7 mouse cellular contexts compared by ENCODE assay signal in genomic region chrX:73096941-73097508, GRCm38 (mm10). TPM values are rescaled to one million over a fixed set of nuclear protein-coding genes. Genes with fewer than 3 reads are reported as not detected.
A peak's percentile ranks its signal among the peaks of the same experiment; 100 is the strongest.
DNase-seq lines count a peak whose midpoint lies in the region; ATAC-seq and TF ChIP-seq lines count a peak whose summit lies in the region.
"Not testable (repeated sequence)": the region's sequence is repeated elsewhere in the genome, so short reads cannot be mapped to it uniquely, and the experiment has no call there.

Gene Xlr3a, minus strand, starts transcription at chrX:73097095.

- TF ChIP-seq POLR2A in kidney, adult 2 months (IDR thresholded peaks at IDR 0.05; ENCODE audit: low read depth, low read length): not testable (repeated sequence)

- not testable (repeated sequence) for H3K27ac ChIP-seq in embryonic facial prominence, embryonic 10.5 days (replicated peaks); kidney, adult 2 months (ENCODE audit: insufficient read depth, low read depth, low read length); midbrain, embryonic 14.5 days (replicated peaks; ENCODE audit: low read depth, low read length); stomach, postnatal 0 days (replicated peaks)

- H3K4me2 ChIP-seq in midbrain, embryonic 14.5 days (ENCODE audit: low read length); stomach, postnatal 0 days (replicated peaks; ENCODE audit: low read depth): not testable (repeated sequence)

- not testable (repeated sequence) for H3K4me3 ChIP-seq in embryonic facial prominence, embryonic 10.5 days; kidney, adult 2 months (ENCODE audit: insufficient read depth, low read depth, low read length); midbrain, embryonic 14.5 days (replicated peaks; ENCODE audit: low read depth, low read length); stomach, postnatal 0 days (ENCODE audit: low read depth, low read length)

- not testable (repeated sequence) for H3K9me3 ChIP-seq in embryonic facial prominence, embryonic 10.5 days; midbrain, embryonic 14.5 days (ENCODE audit: control insufficient read depth, low read length); stomach, postnatal 0 days (ENCODE audit: control insufficient read depth, low read length)

- H3K27me3 ChIP-seq in embryonic facial prominence, embryonic 10.5 days (replicated peaks; ENCODE audit: low read depth, poor library complexity, severe bottlenecking); kidney, adult 2 months (replicated peaks; ENCODE audit: control insufficient read depth, insufficient read depth, low read length); midbrain, embryonic 14.5 days (ENCODE audit: control insufficient read depth, insufficient read depth, low read length); stomach, postnatal 0 days (ENCODE audit: control insufficient read depth, insufficient read depth, low read length): not testable (repeated sequence)

- not testable (repeated sequence) for TF ChIP-seq CTCF in kidney, adult 2 months (conservative IDR thresholded peaks at IDR 0.05; ENCODE audit: insufficient read depth, insufficient read length, low read depth, low read length); stomach, postnatal 0 days (IDR thresholded peaks at IDR 0.05; ENCODE audit: low read depth)

- not testable (repeated sequence) for ATAC-seq in midbrain, embryonic 14.5 days (ENCODE audit: low FRiP score, low TSS enrichment); stomach, postnatal 0 days (ENCODE audit: low FRiP score, low TSS enrichment)

- H3K4me1 ChIP-seq in embryonic facial prominence, embryonic 10.5 days; kidney, adult 2 months (ENCODE audit: control insufficient read depth, insufficient read depth, low read length); midbrain, embryonic 14.5 days (ENCODE audit: control insufficient read depth, insufficient read depth, low read length); stomach, postnatal 0 days (replicated peaks; ENCODE audit: control insufficient read depth, insufficient read depth): not testable (repeated sequence)

- not testable (repeated sequence) for H3K36me3 ChIP-seq in embryonic facial prominence, embryonic 10.5 days (replicated peaks); kidney, adult 2 months (ENCODE audit: control insufficient read depth, insufficient read depth, low read length); midbrain, embryonic 14.5 days (ENCODE audit: control insufficient read depth, insufficient read depth, low read length); stomach, postnatal 0 days (ENCODE audit: control insufficient read depth, insufficient read depth, low read length)

- DNase-seq in ES-CJ7 (ENCODE audit: low read depth, low spot score) (peak; percentile 55), liver (peak; percentile 3)
- DNase-seq in adrenal gland, postnatal 10 days: peak; percentile 1
- peak; percentile 7 for DNase-seq in embryonic facial prominence, embryonic 10.5 days (ENCODE audit: low spot score)
- peak; percentile 2 for DNase-seq in kidney, adult 2 months
- DNase-seq in midbrain, embryonic 14.5 days: peak; percentile 8
- DNase-seq in stomach, postnatal 0 days (ENCODE audit: low spot score): peak; percentile 12

- not testable (repeated sequence) for H3K9ac ChIP-seq in midbrain, embryonic 14.5 days (replicated peaks; ENCODE audit: low read length); stomach, postnatal 0 days (ENCODE audit: low read length)

- 76% methylated on average over 13 of the region's 13 CpGs for WGBS in embryonic facial prominence, embryonic 10.5 days
- WGBS in kidney, adult 2 months: 78% methylated on average over 13 of the region's 13 CpGs
- 76% methylated on average over 13 of the region's 13 CpGs for WGBS in midbrain, embryonic 14.5 days
- WGBS in stomach, postnatal 0 days: 73% methylated on average over 13 of the region's 13 CpGs

- TF ChIP-seq EP300 in stomach, postnatal 0 days (optimal IDR thresholded peaks at IDR 0.05): not testable (repeated sequence)

RNA-seq across cellular contexts. Expression of gene Xlr3a, which starts in this region (rescaled TPM):
- total RNA-seq in adrenal gland, postnatal 10 days (2021): 1 to 10 TPM; 1.2 to 2.8 TPM
- 2.5 and 3.5 TPM in 2 replicates for polyA plus RNA-seq in embryonic facial prominence, embryonic 10.5 days (2016; fragmentation: Nextera tagmentation; extraction: Ambion mirVana)
- polyA plus RNA-seq in kidney, adult 2 months (2012; rRNA removed): 0.08 and 0.22 TPM in 2 replicates
- 2.9 and 4.7 TPM in 2 replicates for polyA plus RNA-seq in midbrain, embryonic 14.5 days (2014; fragmentation: Nextera tagmentation; extraction: Ambion mirVana)
- polyA plus RNA-seq in stomach, postnatal 0 days (2015; fragmentation: Nextera tagmentation; extraction: Ambion mirVana): 2.7 and 7.4 TPM in 2 replicates

Comparison
In these comparisons a context has a peak if more than half of its experiments do, and no peak if none do; other contexts are left out.
1. Peak in DNase-seq in kidney, adult 2 months; RNA of the gene not detected or under 1 TPM.
2. DNase-seq: peak in every context shown above with its lines; median percentile 55 in ES-CJ7; 12 in stomach, postnatal 0 days; 8 in midbrain, embryonic 14.5 days; 7 in embryonic facial prominence, embryonic 10.5 days; 3 in liver; 2 in kidney, adult 2 months; 1 in adrenal gland, postnatal 10 days.